Mouse (Mus musculus): ENCODE measurements around the gene Foxn3.

The Foxn3 gene

GRCm38 (mm10) chr12:99562073-99562866 lies 1.1 kb downstream of the Foxn3 start:
- peak; percentile 73 for DNase-seq

DNA sequence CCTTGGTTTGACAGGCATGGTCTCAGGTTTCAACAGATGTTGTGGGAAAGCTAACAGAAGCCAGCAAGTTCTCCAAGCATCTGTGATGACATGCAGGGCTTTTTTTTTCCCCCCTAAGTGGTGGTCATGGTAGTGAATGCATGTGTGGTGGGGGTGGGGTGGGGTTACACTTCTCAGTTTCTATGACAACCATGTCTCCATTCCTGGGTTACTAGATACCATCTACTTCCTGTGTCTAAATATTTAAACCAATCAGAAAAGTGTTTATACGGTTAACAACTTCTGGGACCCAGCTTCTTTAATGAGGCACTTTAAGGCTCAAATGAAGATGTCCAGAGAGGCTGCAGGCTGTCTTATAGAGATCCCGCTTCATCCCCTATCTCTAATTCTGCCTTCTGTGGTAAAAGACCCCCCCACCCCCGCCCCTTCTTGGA lies 2.0 kb downstream of the Foxn3 start:
- DNase-seq: no peak

GRCm38 (mm10) chr12:99560701-99561332 lies 2.6 kb downstream of the Foxn3 start:
- DNase-seq: no peak

DNA sequence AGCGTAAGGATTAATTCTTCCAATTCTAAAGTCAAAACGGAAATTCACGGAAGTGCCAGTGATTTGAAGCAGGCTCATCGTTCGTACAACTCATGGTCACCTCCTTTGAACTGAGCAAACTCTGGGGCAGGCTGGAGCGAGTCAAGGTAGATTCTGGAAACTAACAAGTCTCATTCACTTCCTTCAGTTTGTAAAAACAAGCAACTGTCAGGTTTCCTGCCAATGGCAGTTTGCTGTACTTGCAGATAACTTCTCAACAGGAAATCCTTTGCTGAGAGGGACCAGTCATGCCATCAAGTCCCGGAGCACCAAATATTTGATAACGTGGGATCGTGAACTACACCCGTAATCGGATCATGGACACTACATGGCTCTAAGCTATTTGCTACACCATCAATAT lies 3.9 kb downstream of the Foxn3 start:
- DNase-seq: peak; percentile 3

DNA sequence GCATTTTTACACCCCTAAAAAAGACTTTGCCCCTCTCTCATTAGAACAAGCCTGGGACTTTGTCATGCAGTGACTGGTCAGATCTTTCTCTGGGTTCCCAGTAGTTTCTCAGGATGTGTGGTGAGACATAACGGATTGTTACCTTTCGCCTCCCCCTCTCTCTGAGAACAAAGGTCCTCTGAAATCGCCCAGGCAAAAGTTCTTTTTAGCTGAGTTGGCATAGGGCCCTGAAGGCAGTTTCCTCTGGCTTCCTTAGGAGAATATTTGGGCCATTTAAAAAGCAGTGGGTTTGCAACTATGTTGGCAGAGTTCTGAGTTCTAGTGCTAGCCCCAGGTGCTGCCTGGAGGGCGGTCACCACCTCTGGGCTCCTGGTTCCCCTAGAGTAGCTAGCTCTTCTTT lies 4.9 kb downstream of the Foxn3 start:
- DNase-seq: peak; percentile 7

GRCm38 (mm10) chr12:99557498-99557897 lies 5.9 kb downstream of the Foxn3 start:
- peak; percentile 15 for DNase-seq

DNA sequence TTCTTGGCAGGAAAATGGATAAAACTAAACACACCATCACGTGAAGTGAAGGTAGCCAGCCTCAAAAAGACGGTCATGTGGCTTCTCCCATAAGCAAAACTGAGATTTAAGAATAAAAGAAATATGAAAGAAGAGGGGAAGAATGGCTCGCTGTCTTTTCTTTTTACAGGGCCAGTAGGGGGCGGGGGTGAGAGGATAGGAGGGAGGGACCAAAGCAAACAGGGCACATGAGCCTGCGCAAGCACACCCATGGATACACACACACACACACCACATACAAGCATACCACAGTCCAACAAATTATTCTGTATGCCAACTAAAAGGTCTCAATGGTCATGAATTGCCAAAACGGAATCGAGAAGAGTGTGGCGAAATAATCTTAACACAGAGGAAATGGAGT lies 12.8 kb downstream of the Foxn3 start:
- DNase-seq: no peak

DNA sequence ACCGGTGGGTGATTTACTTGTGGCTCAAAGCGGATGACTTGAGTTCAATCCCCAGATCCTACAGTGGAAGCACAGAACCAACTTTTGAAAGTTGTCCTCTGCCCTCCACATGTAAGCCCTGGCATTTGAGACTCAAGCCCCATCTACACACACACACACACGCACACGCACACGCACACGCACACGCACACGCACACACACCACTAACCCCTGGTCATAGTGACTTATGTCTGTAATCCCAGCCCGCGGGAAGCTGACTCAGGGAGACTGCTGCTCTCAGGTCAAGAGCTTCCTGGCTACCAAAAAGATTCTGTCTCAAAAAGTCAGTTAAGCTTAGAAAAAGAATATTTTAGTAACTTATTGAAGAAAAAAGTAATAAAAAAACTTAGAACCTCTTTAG lies 13.6 kb downstream of the Foxn3 start:
- DNase-seq: no peak

GRCm38 (mm10) chr12:99548419-99548818 lies 15.0 kb downstream of the Foxn3 start:
- DNase-seq: no peak

DNA sequence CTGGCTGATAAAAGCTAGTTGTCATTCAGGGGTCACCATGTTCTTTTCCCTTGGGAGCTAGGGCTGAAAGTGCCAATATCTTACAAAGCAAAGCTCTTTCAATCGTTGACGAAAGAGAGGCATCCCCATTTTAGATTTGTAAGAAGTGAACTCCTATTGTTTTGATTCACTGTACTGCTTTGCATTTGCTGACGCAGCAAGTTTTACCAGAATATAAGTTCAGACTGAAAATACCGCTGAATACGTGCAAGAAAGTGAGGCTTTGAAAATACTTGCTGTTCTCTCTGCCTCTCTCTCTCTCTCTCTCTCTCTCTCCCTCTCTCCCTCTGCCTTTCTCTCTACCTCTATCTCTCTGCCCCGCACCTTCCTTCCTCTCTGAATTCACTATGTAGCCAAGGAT lies 16.1 kb downstream of the Foxn3 start:
- DNase-seq: no peak

GRCm38 (mm10) chr12:99545270-99545770 lies 18.1 kb downstream of the Foxn3 start:
- no peak for DNase-seq

DNA sequence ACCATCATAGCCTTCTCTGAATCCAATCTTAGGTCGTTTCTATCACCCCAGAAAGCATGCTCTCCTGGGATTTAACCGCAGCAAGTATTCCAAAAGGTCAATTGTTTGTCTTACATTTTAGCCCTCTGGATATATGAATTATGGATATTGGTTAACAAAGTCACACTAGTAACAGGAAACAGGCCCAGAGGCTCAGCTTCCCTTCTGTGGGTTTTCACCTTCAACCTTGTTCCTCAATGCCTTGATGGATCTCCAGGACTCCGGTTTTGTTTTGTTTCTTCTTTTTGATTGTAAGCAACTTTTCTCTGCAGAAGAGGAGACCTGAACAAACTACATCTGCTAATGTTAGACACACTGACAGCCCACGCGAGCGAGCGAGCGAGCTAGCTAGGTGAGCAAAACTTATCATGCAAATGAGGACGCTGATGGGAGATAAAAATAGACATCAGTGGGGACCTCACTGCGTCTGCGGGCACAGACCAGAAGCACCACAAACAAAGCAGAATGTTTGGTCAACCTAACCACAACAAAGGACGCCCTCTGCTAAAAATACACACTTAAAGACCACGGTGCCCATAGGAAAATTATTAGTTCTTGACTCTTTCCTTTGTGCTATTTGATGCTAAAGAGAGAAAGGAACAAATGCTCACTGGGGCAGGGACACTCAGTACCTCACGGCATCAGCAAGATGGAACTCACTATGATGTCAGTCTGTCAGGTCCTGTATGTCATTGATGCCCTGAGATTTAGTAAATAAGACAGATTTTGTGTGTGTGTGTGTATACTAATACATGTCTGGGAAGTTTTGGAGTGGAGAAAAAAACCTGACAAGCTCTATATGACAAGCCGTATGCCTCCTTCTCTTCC lies 18.9 kb downstream of the Foxn3 start:
- DNase-seq: no peak

DNA sequence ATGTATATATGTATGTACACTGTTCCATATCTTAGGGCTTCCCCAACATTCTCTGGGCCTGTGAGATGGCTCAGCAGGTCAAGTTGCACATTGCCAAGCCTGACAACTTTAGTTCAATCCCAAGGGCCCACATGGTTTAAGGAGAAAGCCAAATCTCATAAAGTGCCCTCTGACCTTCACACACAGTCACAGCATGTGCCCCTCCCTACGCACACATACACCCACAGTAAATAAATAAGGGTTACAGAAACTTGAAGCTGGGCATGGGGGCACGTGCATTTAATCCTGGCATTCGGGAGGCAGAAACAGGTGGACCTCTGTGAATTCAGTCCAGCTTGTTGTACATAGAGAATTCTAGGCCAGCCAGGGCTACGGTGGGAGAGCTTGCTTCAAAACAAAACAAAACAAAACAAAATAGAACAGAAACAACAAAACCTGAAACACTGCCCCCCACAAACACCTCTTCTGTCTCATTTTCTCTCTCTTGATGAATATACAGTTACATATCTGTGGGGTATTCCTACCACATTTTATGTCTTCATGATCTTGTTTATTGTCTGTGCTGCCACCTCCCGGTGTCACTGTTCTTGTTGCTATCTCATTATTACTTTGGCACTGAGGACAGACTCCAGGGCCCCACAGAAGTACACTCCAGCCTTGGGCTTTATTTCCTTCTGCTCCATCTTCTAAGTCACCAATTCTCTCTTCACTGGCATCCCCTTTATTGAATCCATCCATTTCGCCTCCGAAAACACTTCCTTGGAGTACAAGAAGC lies 19.8 kb downstream of the Foxn3 start:
- no peak for DNase-seq

DNA sequence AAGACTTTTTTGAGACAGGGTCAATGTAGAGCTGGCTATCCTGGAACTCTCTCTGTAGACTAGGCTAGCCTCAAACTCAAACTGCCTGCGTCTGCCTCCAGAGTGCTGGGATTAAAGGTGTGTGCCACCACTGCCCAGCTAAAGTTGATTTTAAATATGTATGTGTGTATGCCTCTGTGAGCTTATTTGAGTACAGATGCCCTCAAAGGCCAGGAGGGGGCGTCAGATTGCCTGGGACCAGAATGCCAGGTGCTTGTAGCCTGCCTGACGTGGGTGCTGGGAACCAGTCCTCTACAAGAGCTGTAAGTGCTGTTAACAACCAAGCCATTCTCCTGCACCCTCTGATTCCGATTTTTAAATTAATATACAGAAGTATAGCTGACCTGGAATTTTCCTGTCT lies 23.2 kb downstream of the Foxn3 start:
- DNase-seq: no peak

- no peak for DNase-seq
These were observed 26.1 kb downstream of the Foxn3 start for GRCm38 (mm10) chr12:99537316-99537715.

- DNase-seq: no peak
These were observed 27.0 kb downstream of the Foxn3 start for GRCm38 (mm10) chr12:99536426-99536825.

DNA sequence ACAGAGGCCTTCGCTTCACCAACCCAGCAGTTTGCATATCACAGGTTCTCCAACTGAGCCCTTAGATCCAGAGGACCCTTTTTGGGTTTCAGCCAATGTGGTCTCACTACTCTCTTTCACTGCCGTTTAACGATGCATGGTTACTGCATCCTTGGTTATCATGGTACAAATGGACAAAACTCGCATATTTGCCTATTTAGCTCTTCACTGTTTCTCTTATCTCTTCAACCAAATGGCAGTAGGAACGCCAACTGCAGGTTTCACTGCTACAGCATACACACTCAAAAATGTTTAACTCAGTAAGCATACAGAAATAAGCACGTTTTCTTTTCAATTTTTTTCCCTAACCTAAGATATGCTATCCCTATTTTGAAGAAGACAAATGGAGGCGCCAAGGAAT lies 31.0 kb downstream of the Foxn3 start:
- DNase-seq: no peak

- peak; percentile 6 for DNase-seq
These were observed 33.5 kb downstream of the Foxn3 start for GRCm38 (mm10) chr12:99529687-99530411.

DNA sequence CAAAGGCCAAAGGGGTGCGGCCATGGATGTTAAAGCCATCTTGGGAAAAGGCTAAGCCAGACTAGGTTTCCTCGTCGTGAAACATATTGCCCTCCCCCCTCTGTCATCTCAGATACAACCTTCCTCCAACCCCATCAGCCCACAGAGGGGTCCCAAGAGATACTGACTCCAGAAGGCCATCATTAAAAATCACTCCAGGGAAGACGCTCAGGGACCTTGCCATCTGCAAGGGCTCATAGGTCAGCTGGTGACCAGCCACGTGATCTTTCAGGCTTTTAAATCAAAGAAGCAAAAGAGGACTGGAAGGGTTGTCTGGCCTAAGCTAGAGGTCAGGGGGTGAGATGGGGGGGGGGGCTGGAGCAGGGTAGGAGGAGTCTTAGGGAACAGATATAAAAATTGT lies 34.4 kb downstream of the Foxn3 start:
- peak; percentile 5 for DNase-seq

GRCm38 (mm10) chr12:99527452-99527851 lies 35.9 kb downstream of the Foxn3 start:
- DNase-seq: peak; percentile 38

DNA sequence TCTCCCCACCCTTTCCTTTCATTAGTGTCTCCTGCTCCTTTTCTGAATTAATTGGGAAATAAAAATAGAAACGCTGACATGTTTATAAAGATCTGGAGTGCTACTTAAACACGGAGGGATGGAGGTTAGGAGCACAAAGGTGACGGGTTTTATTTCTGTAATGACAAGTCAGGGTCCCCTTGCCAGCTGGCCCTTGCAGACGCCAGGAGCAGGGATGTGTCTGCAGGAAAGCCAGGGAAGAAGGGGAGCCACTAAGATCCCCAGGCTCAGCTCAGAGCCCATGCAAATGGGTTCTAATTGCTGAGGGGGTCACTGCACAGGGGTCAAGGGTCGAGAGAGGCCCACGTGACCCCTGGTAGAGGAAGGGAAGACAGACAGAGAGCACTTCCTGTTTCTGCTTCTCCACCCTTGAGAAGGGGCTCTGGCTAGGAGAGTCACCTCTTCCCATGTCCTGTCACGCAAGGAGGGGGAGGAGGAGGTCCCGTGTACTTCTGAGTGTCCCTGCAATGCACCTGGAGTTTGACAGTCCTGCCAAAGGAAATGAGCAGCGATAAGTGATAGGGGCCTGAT lies 36.7 kb downstream of the Foxn3 start:
- DNase-seq: peak; percentile 30

Measured in cerebellum, adult 9-11 months (tissue).